Mouse (Mus musculus) ES-Bruce4 (cell line): Measurements from ENCODE around the gene Dock9.

ENCODE experiments used
- EP300 ChIP-seq: IDR thresholded peaks from 2 replicates; pipeline ENCODE4 v1.6.1; 2011; ENCODE audit warnings: low read depth, low read length; ENCODE audit not compliant: insufficient read depth
- POLR2A ChIP-seq: IDR thresholded peaks from one replicate; pipeline ENCODE4 v1.8.1; 2011; ENCODE audit warnings: low read length; ENCODE audit not compliant: insufficient read depth

DNA sequence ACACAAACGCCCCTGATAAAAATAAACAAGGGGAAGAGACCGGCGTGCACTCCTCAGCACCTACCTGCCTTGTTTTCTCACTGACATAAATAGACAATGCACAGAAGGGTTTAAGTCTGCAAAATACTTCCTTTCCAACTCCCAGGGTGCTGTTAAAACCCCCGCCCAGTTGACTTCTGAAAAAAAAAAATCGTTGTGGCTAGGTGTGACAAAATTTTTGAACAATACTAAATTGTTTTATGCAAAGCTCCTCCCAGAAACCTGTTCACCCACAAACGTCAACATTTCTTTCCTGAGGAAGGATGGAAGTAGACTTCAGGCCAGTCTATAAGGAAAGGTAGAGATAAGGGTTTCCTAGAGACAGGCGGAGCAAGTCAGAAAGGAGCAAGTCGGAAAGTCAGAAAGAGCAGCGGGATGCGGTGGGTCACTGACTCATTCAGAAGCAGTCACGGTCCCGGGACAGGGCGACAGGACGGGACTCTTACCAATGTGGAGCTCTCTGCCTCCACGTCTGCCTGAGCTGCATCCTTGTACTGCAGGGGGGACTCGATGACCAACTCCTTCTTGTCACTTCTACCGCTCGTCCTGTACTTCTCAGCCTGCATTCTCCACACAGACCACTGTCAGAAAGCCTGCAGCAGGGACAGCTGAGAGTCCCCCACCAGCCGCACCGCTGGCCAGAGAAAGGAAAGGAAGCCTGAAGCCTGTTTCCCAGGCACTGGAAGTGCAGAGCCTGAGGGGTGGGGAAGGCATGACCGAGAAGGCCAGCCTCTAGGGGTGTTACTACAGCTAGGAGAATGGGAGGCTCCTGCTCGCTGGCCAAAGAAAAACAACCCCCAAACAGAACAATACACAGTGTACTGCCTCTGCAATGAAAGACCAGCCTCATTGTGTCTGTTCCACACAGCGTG is 99.7 kb downstream of the Dock9 start:
- TF ChIP-seq EP300, result no peak
- TF ChIP-seq POLR2A, result no peak
